Comparison of ENCODE assay signal across 13 mouse cellular contexts in genomic region chr17:26115205-26115898, GRCm38 (mm10). TPM values are rescaled to one million over a fixed set of nuclear protein-coding genes. Genes with fewer than 3 reads are reported as not detected.
A peak's percentile ranks its signal among the peaks of the same experiment; 100 is the strongest.
DNase-seq lines count a peak whose midpoint lies in the region; ATAC-seq and TF ChIP-seq lines count a peak whose summit lies in the region.
"Had no signal": no experiment of that assay in that cellular context is flagged by ENCODE, and none has a peak within 500 bp of the region (broad histone marks: within the 10 kb centered on the region; RNA-seq: fewer than 3 reads in every experiment).

No protein-coding gene starts in this region.

- no peak for TF ChIP-seq POLR2A in small intestine, adult 2 months (IDR thresholded peaks at IDR 0.05; ENCODE audit: low read depth, low read length)

- no peak for TF ChIP-seq CTCF in small intestine, adult 2 months (IDR thresholded peaks at IDR 0.05; ENCODE audit: extremely low read depth, insufficient read length, insufficient replicate concordance, low read depth, low read length)

- DNase-seq in kidney, adult 18-20 months = peak; percentile 90
- peak; percentile 51 to 75 for DNase-seq in kidney, postnatal 4 days
- no peak for DNase-seq in cerebellum, adult 11-12 months
- no peak for DNase-seq in midbrain, embryonic 11.5 days (ENCODE audit: low spot score, missing footprints)
- no peak for DNase-seq in adrenal gland, postnatal 10 days
- DNase-seq: right cerebral cortex, postnatal 4 days; thymus, postnatal 36 days had no signal

- 27% methylated on average over 7 of the region's 7 CpGs for WGBS in small intestine, adult 2 months
- 81% methylated on average over 7 of the region's 7 CpGs for WGBS in midbrain, embryonic 11.5 days

- peaks cover 11% of the 10 kb centered on the region; the same call in 1 of the 2 replicates for H3K36me3 ChIP-seq in small intestine, adult 2 months (ENCODE audit: control insufficient read depth, insufficient read depth, low read length)
- no peaks in the 10 kb centered on the region for H3K36me3 ChIP-seq in midbrain, embryonic 11.5 days (ENCODE audit: control insufficient read depth, insufficient read depth, low read length)
- H3K36me3 ChIP-seq: embryonic facial prominence, embryonic 12.5 days; forebrain, embryonic 15.5 days; limb, embryonic 12.5 days had no signal

- H3K27ac ChIP-seq in small intestine, adult 2 months (ENCODE audit: insufficient read depth, low read depth, low read length) = peak overlapping the region; percentile 82
- no peak overlapping the region for H3K27ac ChIP-seq in midbrain, embryonic 11.5 days (ENCODE audit: low read depth, low read length)
- H3K27ac ChIP-seq: embryonic facial prominence, embryonic 12.5 days; forebrain, embryonic 15.5 days; hindbrain, postnatal 0 days; limb, embryonic 12.5 days had no signal

- ATAC-seq in erythroblast, adult 5-6 weeks (replicated peaks; ENCODE audit: low FRiP score, poor library complexity, severe bottlenecking) = 0 out of 2 replicates have a peak, but pooled peaks have one; percentile 32
- no peak for ATAC-seq in midbrain, embryonic 11.5 days (ENCODE audit: low FRiP score)
- ATAC-seq: forebrain, embryonic 15.5 days; hindbrain, postnatal 0 days had no signal

- no peak overlapping the region for H3K9ac ChIP-seq in midbrain, embryonic 11.5 days (ENCODE audit: low read length)
- H3K9ac ChIP-seq: embryonic facial prominence, embryonic 12.5 days; forebrain, embryonic 15.5 days; limb, embryonic 12.5 days had no signal

- 0 out of 2 replicates have a peak, but pooled peaks cover 3% of the 10 kb centered on the region for H3K27me3 ChIP-seq in small intestine, adult 2 months (ENCODE audit: control insufficient read depth, insufficient read depth, low read length)
- H3K27me3 ChIP-seq in midbrain, embryonic 11.5 days (ENCODE audit: control insufficient read depth, insufficient read depth, low read length) = peaks cover 42% of the 10 kb centered on the region

- H3K4me2 ChIP-seq in midbrain, embryonic 11.5 days = no peak overlapping the region
- H3K4me2 ChIP-seq: embryonic facial prominence, embryonic 12.5 days; forebrain, embryonic 15.5 days; limb, embryonic 12.5 days had no signal

- no peaks in the 10 kb centered on the region for H3K9me3 ChIP-seq in midbrain, embryonic 11.5 days (ENCODE audit: control insufficient read depth, low read length)
- H3K9me3 ChIP-seq: embryonic facial prominence, embryonic 12.5 days; forebrain, embryonic 15.5 days; limb, embryonic 12.5 days had no signal

- H3K4me1 ChIP-seq in small intestine, adult 2 months (ENCODE audit: control insufficient read depth, insufficient read depth, insufficient read length, low read length) = peaks cover 16% of the 10 kb centered on the region
- peaks cover 13% of the 10 kb centered on the region for H3K4me1 ChIP-seq in midbrain, embryonic 11.5 days (ENCODE audit: control insufficient read depth, insufficient read depth, low read length)

- H3K4me3 ChIP-seq in small intestine, adult 2 months (ENCODE audit: low read depth, low read length) = peak overlapping the region; percentile 22
- H3K4me3 ChIP-seq in midbrain, embryonic 11.5 days (ENCODE audit: low read depth, low read length) = no peak overlapping the region
- H3K4me3 ChIP-seq: embryonic facial prominence, embryonic 12.5 days; forebrain, embryonic 15.5 days; limb, embryonic 12.5 days had no signal

RNA-seq across cellular contexts. Expression of gene Tmem8, which starts 2.3 kb away (rescaled TPM):
- total RNA-seq in erythroblast, adult 5-6 weeks (2015; ENCODE audit: low replicate concordance) = 9.6 and 13.2 TPM in 2 replicates
- total RNA-seq in erythroblast, adult 5-6 weeks (2017; ENCODE audit: low replicate concordance) = 4.3 and 5.0 TPM in 2 replicates
- polyA plus RNA-seq in small intestine, adult 2 months (2012; rRNA removed) = 189 and 283 TPM in 2 replicates
- 1.1 and 1.3 TPM in 2 replicates for polyA plus RNA-seq in midbrain, embryonic 11.5 days (2014; fragmentation: Nextera tagmentation; extraction: Ambion mirVana)
- total RNA-seq in adrenal gland, postnatal 10 days (2021) = 1 to 10 TPM; 4.2 to 4.9 TPM

RNA-seq across cellular contexts. Expression of gene Mrpl28, which starts 7.9 kb away (rescaled TPM):
- 21.7 and 22.6 TPM in 2 replicates for total RNA-seq in erythroblast, adult 5-6 weeks (2015; ENCODE audit: low replicate concordance)
- total RNA-seq in erythroblast, adult 5-6 weeks (2017; ENCODE audit: low replicate concordance) = 10.1 and 11.0 TPM in 2 replicates
- polyA plus RNA-seq in small intestine, adult 2 months (2012; rRNA removed) = 54.6 and 82.5 TPM in 2 replicates
- 256 and 275 TPM in 2 replicates for polyA plus RNA-seq in midbrain, embryonic 11.5 days (2014; fragmentation: Nextera tagmentation; extraction: Ambion mirVana)
- total RNA-seq in adrenal gland, postnatal 10 days (2021) = 100 to 1,000 TPM; 100 to 101 TPM

RNA-seq across cellular contexts. Expression of gene Nme4, which starts 19.9 kb away (rescaled TPM):
- total RNA-seq in erythroblast, adult 5-6 weeks (2015; ENCODE audit: low replicate concordance) = 10.0 and 15.9 TPM in 2 replicates
- 4.2 and 5.2 TPM in 2 replicates for total RNA-seq in erythroblast, adult 5-6 weeks (2017; ENCODE audit: low replicate concordance)
- 10.3 and 11.5 TPM in 2 replicates for polyA plus RNA-seq in small intestine, adult 2 months (2012; rRNA removed)
- 51.5 and 57.7 TPM in 2 replicates for polyA plus RNA-seq in midbrain, embryonic 11.5 days (2014; fragmentation: Nextera tagmentation; extraction: Ambion mirVana)
- 1 to 10 TPM; 4.5 to 6.5 TPM for total RNA-seq in adrenal gland, postnatal 10 days (2021)

RNA-seq across cellular contexts. Expression of gene Axin1, which starts 23.1 kb away (rescaled TPM):
- total RNA-seq in erythroblast, adult 5-6 weeks (2015; ENCODE audit: low replicate concordance) = 5.6 and 6.3 TPM in 2 replicates
- 29.1 and 33.9 TPM in 2 replicates for total RNA-seq in erythroblast, adult 5-6 weeks (2017; ENCODE audit: low replicate concordance)
- 8.5 and 17.9 TPM in 2 replicates for polyA plus RNA-seq in small intestine, adult 2 months (2012; rRNA removed)
- polyA plus RNA-seq in midbrain, embryonic 11.5 days (2014; fragmentation: Nextera tagmentation; extraction: Ambion mirVana) = 11.4 and 12.7 TPM in 2 replicates
- total RNA-seq in adrenal gland, postnatal 10 days (2021) = 10 to 100 TPM; 35.0 to 38.9 TPM

RNA-seq across cellular contexts. Expression of gene Decr2, which starts 25.2 kb away (rescaled TPM):
- 3.1 TPM in 1 of 2 replicates, not detected in the other for total RNA-seq in erythroblast, adult 5-6 weeks (2015; ENCODE audit: low replicate concordance)
- 0.42 and 3.2 TPM in 2 replicates for total RNA-seq in erythroblast, adult 5-6 weeks (2017; ENCODE audit: low replicate concordance)
- polyA plus RNA-seq in small intestine, adult 2 months (2012; rRNA removed) = 10.9 and 14.5 TPM in 2 replicates
- 17.0 and 18.1 TPM in 2 replicates for polyA plus RNA-seq in midbrain, embryonic 11.5 days (2014; fragmentation: Nextera tagmentation; extraction: Ambion mirVana)
- total RNA-seq in adrenal gland, postnatal 10 days (2021) = 10 to 100 TPM; 50.4 to 63.7 TPM

Comparison
In these comparisons a context has a peak if more than half of its experiments do, and no peak if none do; other contexts are left out.
1. DNase-seq: peak in kidney, adult 18-20 months (single experiment) and kidney, postnatal 4 days (2 of 2); none in cerebellum, adult 11-12 months (single experiment), midbrain, embryonic 11.5 days (single experiment) and adrenal gland, postnatal 10 days (single experiment).
2. RNA of gene Mrpl28, which starts 7.9 kb away (total RNA-seq): 100 to 101 TPM in adrenal gland, postnatal 10 days; 10.1 to 22.6 TPM in erythroblast, adult 5-6 weeks; every median in the first group is over 4 times any median in the second.